Mouse (Mus musculus): Measurements from ENCODE around the gene Mfsd11. TPM values are rescaled to one million over a fixed set of nuclear protein-coding genes. Genes with fewer than 3 reads are reported as not detected.
"Not testable (repeated sequence)": the region's sequence is repeated elsewhere in the genome, so short reads cannot be mapped to it uniquely, and the experiment has no call there.

The Mfsd11 gene
- polyA plus RNA-seq, 1 experiment from 2014 or later, result 32.2 TPM

DNA sequence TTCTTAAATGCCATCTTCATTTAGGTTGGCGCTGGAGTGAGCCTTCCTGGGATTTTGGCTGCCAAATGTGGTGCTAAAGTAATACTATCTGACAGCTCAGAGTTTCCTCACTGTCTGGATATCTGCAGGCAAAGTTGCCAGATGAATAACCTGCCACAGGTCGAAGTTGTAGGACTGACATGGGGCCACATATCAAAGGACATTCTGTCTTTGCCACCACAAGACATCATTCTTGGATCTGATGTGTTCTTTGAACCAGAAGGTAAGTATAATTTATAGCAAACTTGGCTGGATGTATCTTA lies 3.4 kb upstream of the Mfsd11 start:
- not testable (repeated sequence) for H3K27me3 ChIP-seq (replicated peaks); H3K9me3 ChIP-seq; H3K4me2 ChIP-seq; ATAC-seq (ENCODE audit: extremely low read depth, insufficient number of reproducible peaks, low FRiP score, low TSS enrichment); H3K4me3 ChIP-seq; H3K27ac ChIP-seq (replicated peaks); H3K9ac ChIP-seq
- 72% methylated on average over 2 of the region's 2 CpGs for WGBS
- Histone ChIP-seq H3K4me1 (peaks cover 44% of the 10 kb centered on the region), H3K36me3 (peaks cover 54% of the 10 kb centered on the region)

DNA sequence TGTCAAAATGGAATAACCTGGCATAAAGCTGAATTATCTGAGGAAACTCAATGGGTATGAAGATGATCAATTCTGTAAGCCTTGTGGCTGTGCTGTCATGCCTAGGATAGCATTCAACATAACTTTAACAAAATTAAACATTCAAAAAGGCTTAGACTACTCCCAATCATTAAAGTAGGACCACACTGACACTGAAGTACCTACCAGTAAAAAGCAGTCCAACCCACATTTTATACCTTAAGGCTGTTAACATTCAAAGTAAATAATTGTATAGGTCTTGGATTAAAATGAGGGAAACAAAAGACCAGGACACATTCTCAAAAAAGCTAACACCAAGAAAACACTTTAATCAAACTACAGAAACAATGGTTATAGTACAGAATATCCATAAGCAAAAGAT lies 2.7 kb upstream of the Mfsd11 start:
- no peaks in the 10 kb centered on the region for H3K9me3 ChIP-seq
- H3K27ac ChIP-seq (replicated peaks), result no peak overlapping the region
- ATAC-seq (ENCODE audit: extremely low read depth, insufficient number of reproducible peaks, low FRiP score, low TSS enrichment), result no peak
- no peak overlapping the region for H3K4me3 ChIP-seq
- H3K4me1 ChIP-seq, result peaks cover 41% of the 10 kb centered on the region
- no peak overlapping the region for H3K9ac ChIP-seq
- H3K27me3 ChIP-seq (replicated peaks), result no peaks in the 10 kb centered on the region
- H3K36me3 ChIP-seq, result peaks cover 54% of the 10 kb centered on the region
- no peak overlapping the region for H3K4me2 ChIP-seq

DNA sequence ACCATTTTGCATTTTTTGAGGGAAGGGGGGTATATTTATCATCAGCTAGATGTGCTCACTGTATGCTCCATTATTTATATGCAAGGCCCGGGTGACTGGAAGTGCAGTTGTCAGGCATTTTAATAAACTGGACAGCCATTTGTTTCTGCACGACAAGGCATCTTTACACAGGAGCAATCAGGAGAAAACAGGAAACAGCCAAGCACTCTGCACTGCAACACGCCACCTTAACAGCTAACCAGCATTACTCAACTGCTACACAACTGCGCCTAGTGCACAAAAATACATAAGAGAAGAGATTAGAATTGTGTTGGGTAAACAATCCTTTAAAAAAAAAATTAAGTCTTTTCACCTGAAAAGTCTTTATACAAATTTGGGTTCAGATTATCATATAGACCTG lies 2.2 kb upstream of the Mfsd11 start:
- Histone ChIP-seq H3K9ac (peak overlapping the region; percentile 71), H3K27me3 (replicated peaks) (no peaks in the 10 kb centered on the region), H3K4me2 (peak overlapping the region; percentile 86), H3K27ac (replicated peaks) (no peak overlapping the region), H3K36me3 (peaks cover 54% of the 10 kb centered on the region), H3K4me3 (peak overlapping the region; percentile 99), H3K9me3 (no peaks in the 10 kb centered on the region), H3K4me1 (peaks cover 41% of the 10 kb centered on the region)
- WGBS, result 55% methylated on average over 4 of the region's 4 CpGs
- ATAC-seq (ENCODE audit: extremely low read depth, insufficient number of reproducible peaks, low FRiP score, low TSS enrichment), result no peak

DNA sequence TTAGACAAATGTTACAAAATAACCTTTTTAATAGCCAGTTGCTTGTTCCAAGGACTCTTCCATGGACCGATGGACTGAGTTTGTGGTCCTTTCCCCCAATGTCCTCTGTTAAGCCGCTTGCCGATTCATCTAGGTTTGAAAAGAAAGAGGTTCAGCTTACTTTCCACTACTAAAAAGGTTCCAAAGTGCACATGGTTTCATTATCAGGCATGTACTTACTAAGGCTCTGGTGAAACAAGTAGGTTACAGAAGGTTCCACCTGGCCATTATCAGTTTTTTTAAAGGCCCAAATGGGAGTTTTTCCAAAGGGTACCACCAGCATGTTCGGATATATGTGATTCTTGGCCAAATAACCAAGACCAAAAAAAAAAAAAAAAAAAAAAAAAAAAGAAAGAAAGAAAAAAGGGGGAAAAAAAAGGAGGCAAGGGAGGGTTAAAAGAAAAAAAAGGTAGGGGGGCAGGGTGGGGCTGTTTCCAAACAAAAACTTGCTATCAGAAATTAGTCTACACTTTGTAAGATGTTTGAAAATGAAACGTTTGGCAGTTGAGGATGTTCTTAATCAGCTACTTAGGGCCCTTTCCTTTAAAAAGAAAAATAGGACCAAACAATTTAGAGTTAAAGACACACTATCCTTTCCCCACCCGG lies 1.3 kb upstream of the Mfsd11 start:
- no peak for ATAC-seq (ENCODE audit: extremely low read depth, insufficient number of reproducible peaks, low FRiP score, low TSS enrichment)

DNA sequence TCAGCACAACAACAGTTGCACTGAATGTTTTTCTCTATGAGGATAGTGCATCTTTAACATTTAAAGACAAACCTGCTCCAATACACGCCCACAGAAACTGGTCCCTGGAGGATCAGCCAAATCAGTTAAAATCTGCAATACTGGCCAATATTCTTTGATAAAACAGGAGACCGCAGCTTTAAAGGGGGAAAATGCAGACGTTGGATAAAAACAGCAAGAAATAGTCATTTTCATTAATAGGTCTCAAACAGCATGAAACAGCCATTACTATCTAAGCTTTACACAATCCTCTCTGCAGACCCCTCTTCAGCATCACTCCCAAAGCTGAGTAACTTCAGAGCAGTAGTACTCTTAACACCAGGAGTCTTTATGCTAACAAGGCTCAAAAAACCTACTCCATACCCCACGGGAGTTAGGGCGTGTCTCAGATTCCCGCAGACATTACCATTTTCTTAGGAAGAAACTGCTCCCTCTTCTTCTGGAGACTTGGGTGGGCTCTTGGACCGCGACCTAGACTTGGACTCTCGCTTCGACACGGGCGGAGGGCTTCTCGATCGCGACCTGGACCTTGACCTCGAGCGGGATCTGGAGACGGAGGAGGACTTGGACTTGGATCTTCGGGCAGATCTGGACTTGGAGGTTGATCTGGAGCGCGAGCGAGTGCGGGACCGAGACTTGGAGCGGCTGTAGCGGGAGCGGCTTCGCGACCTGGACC lies 507 bp upstream of the Mfsd11 start:
- no peak for ATAC-seq (ENCODE audit: extremely low read depth, insufficient number of reproducible peaks, low FRiP score, low TSS enrichment)
- Histone ChIP-seq H3K4me2 (peak overlapping the region; percentile 86), H3K9ac (peak overlapping the region; percentile 99), H3K27me3 (replicated peaks) (no peaks in the 10 kb centered on the region), H3K9me3 (no peaks in the 10 kb centered on the region), H3K4me1 (peaks cover 43% of the 10 kb centered on the region), H3K27ac (replicated peaks) (peak overlapping the region; percentile 100), H3K36me3 (peaks cover 57% of the 10 kb centered on the region), H3K4me3 (peak overlapping the region; percentile 99)
- WGBS, result under 1% methylated on average over 29 of the region's 29 CpGs

More for the DNA sequence above, 1.3 kb upstream of the Mfsd11 start:
- H3K4me3 ChIP-seq, result peak overlapping the region; percentile 99
- peaks cover 46% of the 10 kb centered on the region for H3K4me1 ChIP-seq
- H3K36me3 ChIP-seq, result peaks cover 58% of the 10 kb centered on the region
- H3K9ac ChIP-seq, result peak overlapping the region; percentile 99
- H3K4me2 ChIP-seq, result peak overlapping the region; percentile 86
- 29% methylated on average over 6 of the region's 6 CpGs for WGBS
- no peaks in the 10 kb centered on the region for H3K27me3 ChIP-seq (replicated peaks)
- no peaks in the 10 kb centered on the region for H3K9me3 ChIP-seq
- H3K27ac ChIP-seq (replicated peaks), result peak overlapping the region; percentile 100

DNA sequence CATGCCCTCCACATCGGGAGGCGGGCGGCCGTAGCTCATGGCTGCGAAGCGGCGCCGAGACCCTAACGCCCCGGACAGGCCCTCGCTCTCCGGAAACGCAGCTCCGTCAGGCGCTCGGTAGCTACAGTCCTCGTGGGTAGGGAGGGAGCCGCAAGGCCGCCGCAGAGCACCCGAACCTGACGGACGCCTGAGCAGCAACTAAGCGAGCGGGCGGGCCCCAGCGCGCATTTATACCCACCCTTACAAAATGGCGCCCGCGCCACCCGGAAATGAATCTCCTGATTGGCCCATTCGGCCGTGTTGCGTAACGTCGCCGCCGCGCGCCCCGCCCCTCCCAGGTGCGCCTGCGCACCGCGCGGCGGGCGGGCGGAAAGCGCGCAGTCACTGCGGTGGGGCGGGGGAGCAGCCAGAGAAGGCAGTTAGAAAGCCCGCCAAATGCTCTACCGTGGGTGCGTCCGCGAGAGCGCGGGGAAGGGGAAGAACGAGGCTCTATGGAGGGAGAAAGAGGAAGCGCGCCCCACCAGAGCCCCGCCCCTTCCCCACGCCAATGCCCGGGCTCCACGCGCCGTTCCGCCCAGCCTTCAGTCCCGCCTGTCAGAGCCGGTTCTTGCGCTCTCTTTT lies 761 bp downstream of the Mfsd11 start, which contains the start of gene Srsf2:
Gene Srsf2 (minus strand): TSS at position 204 of the 621 bp plus-strand sequence.
- Histone ChIP-seq H3K27ac (replicated peaks) (peak within 1 kb of the TSS; percentile 100), H3K4me2 (peak within 1 kb of the TSS; percentile 86), H3K4me1 (peaks cover 52% of the 10 kb centered on the region), H3K27me3 (replicated peaks) (no peaks in the 10 kb centered on the region), H3K36me3 (peaks cover 49% of the 10 kb centered on the region), H3K9me3 (no peaks in the 10 kb centered on the region), H3K9ac (peak within 1 kb of the TSS; percentile 99), H3K4me3 (peak within 1 kb of the TSS; percentile 99)
- peak; percentile 85 for ATAC-seq (ENCODE audit: extremely low read depth, insufficient number of reproducible peaks, low FRiP score, low TSS enrichment)
- WGBS, result under 1% methylated on average over 73 of the region's 74 CpGs

DNA sequence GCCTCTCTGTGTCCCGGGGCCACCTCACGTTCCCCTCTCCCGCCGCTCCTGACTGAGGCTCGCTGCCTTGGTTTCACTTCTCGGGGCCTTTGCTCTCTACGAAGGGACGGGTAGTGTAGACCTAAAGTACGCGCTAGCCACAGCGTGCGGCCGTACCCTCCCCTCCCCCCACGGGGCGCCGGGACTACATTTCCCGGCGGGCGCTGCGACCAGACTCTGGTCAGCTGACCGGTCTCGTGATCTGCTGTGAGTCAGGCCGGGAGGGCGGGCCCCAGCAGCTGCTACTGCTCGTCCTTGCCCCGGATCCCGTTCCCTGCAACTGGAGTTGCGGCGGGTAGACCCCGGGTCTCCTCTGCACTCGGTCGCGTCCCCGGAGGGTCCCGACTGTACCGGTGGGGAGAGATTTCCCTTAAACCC lies 1.3 kb downstream of the Mfsd11 start:
- peak overlapping the region; percentile 100 for H3K27ac ChIP-seq (replicated peaks)
- H3K4me1 ChIP-seq, result peaks cover 50% of the 10 kb centered on the region
- peak overlapping the region; percentile 86 for H3K4me2 ChIP-seq
- H3K36me3 ChIP-seq, result peaks cover 47% of the 10 kb centered on the region
- no peaks in the 10 kb centered on the region for H3K27me3 ChIP-seq (replicated peaks)
- H3K4me3 ChIP-seq, result peak overlapping the region; percentile 99
- ATAC-seq (ENCODE audit: extremely low read depth, insufficient number of reproducible peaks, low FRiP score, low TSS enrichment), result peak; percentile 84
- H3K9me3 ChIP-seq, result no peaks in the 10 kb centered on the region
- WGBS, result under 1% methylated on average over 36 of the region's 36 CpGs
- H3K9ac ChIP-seq, result peak overlapping the region; percentile 99

DNA sequence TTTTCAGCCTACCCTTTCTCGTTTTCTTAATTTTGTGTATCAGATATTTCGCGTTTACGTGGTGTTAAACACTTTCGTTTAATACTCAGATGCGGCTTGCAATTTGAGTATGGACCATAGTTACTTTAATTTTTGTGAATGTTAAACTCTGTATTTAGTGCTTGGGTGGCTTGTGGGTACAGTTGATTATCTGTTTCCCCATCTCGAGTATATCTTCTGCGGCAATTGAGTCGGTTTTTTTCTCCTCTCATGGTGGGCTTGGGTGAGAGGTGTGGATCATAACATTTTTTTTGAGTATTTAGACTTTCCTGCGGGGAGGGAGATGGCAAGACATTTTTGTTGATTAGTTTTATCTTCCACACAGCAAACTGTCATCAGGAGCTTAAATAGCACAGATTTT lies 2.0 kb downstream of the Mfsd11 start:
- Histone ChIP-seq H3K36me3 (peaks cover 47% of the 10 kb centered on the region), H3K9me3 (no peaks in the 10 kb centered on the region), H3K27ac (replicated peaks) (peak overlapping the region; percentile 100), H3K9ac (peak overlapping the region; percentile 99), H3K4me2 (peak overlapping the region; percentile 86), H3K4me1 (peaks cover 47% of the 10 kb centered on the region), H3K27me3 (replicated peaks) (no peaks in the 10 kb centered on the region), H3K4me3 (peak overlapping the region; percentile 99)
- no peak for ATAC-seq (ENCODE audit: extremely low read depth, insufficient number of reproducible peaks, low FRiP score, low TSS enrichment)
- 31% methylated on average over 10 of the region's 10 CpGs for WGBS

DNA sequence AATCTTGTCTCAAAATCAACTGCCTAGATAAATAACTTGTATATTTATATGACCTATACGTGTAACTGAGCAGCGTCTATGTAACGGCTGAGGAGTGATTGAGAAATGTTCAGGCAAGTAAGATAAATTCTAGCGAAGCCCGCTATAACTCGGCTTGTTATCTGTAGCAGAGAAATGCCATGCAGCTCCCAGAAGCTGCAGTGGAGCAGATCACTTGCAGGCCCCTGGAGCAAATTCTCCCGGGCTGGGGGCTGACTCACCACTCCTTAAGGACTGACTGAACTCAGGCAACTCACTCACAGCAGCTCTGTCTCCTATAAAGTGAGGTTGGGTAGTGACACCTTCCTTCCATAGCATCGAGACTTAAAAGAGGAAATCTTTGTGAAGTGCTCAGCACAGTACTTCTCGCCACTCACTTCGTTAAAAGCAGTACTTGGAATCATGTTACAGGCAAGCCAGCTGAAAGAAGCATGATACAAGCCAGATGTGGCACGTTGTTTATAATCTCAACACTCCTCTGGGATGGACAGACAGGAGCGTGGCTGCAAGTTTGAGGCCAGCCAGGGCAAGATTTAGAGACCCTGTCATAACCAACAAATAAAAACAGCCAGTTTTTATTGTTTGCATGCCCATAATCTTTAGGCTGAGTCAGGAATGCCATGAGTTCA lies 5.1 kb downstream of the Mfsd11 start:
- H3K36me3 ChIP-seq, result peaks cover 51% of the 10 kb centered on the region
- 0 out of 2 replicates have a peak overlapping the region, but pooled peaks have one; percentile 1 for H3K9ac ChIP-seq
- peaks cover 28% of the 10 kb centered on the region for H3K4me1 ChIP-seq
- no peak overlapping the region for H3K4me2 ChIP-seq
- no peaks in the 10 kb centered on the region for H3K27me3 ChIP-seq (replicated peaks)
- peak overlapping the region; percentile 30 for H3K27ac ChIP-seq (replicated peaks)
- no peak for ATAC-seq (ENCODE audit: extremely low read depth, insufficient number of reproducible peaks, low FRiP score, low TSS enrichment)
- 32% methylated on average over 12 of the region's 12 CpGs for WGBS
- H3K9me3 ChIP-seq, result no peaks in the 10 kb centered on the region
- H3K4me3 ChIP-seq, result no peak overlapping the region

DNA sequence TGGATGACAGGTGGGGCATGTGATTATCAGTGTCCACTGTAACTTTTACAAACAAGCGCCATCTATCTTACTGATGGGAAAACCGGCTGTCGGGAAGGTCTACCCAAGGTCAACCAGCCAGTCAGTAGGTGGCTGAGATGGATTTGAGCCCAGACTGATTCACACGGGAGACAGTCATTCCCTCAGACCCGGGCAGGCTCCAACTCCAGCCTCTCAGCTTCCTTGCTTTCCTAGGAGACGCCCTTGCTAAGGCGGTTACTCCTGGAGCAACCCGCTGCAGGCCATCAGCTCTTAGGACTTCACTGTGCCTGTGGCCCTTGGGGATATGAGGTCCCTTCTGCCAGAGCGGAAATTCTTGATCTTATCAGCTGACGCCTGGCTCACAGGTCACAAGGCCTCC lies 12.2 kb downstream of the Mfsd11 start:
- Histone ChIP-seq H3K4me1 (peaks cover 24% of the 10 kb centered on the region), H3K9ac (peak overlapping the region; percentile 30), H3K4me2 (no peak overlapping the region), H3K27me3 (replicated peaks) (no peaks in the 10 kb centered on the region), H3K4me3 (no peak overlapping the region), H3K9me3 (no peaks in the 10 kb centered on the region), H3K27ac (replicated peaks) (peak overlapping the region; percentile 80), H3K36me3 (peaks cover 89% of the 10 kb centered on the region)
- no peak for ATAC-seq (ENCODE audit: extremely low read depth, insufficient number of reproducible peaks, low FRiP score, low TSS enrichment)
- WGBS, result 26% methylated on average over 10 of the region's 10 CpGs

DNA sequence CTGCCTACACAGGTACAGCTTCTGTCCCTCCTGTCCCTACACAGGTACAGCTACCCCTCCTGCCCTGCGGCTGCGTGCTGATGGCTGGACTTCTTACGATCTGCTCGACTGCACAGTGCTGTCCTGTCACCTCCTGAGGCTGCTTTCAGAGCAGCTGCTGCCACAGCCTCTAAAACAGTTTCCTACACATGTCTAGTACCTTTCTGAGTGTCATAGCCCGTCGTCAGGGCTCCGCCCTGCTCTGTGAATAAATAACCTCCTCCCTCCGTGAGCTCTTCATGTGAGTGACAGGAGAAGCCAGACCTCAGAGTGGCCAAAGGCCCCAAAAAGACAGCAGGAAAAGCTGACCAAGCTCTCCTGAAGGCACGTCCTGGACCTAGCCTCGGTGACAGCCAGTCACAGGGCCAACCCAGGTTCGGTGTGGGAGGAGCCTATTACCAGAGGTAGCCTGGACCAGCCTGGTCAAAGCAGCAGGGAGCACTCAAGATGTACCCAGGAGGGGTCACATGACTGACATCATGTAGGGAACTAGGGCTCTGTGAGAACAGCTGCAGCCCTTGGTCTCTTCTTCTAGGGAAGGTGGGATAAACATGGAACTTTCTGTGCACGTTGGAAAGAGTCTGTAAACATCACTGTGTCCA lies 13.8 kb downstream of the Mfsd11 start:
- Histone ChIP-seq H3K4me2 (no peak overlapping the region), H3K9me3 (no peaks in the 10 kb centered on the region), H3K36me3 (peaks cover 85% of the 10 kb centered on the region), H3K4me3 (no peak overlapping the region), H3K27ac (replicated peaks) (no peak overlapping the region), H3K9ac (no peak overlapping the region), H3K27me3 (replicated peaks) (no peaks in the 10 kb centered on the region), H3K4me1 (peaks cover 26% of the 10 kb centered on the region)
- no peak for ATAC-seq (ENCODE audit: extremely low read depth, insufficient number of reproducible peaks, low FRiP score, low TSS enrichment)
- WGBS, result 74% methylated on average over 12 of the region's 12 CpGs
